Mouse (Mus musculus): ENCODE results near the gene Abcc10. TPM values are rescaled to one million over a fixed set of nuclear protein-coding genes. Genes with fewer than 3 reads are reported as not detected.

Gene Abcc10
- polyA plus RNA-seq, 2 experiments: 5.8 to 15.5 TPM

GRCm38 (mm10) chr17:46328723-46329122, 571 bp upstream of the Abcc10 start:
- H3K27ac ChIP-seq (replicated peaks; ENCODE audit: low read depth, low read length): peak overlapping the region; percentile 81; the same call in 1 of the 2 replicates
- H3K4me3 ChIP-seq (replicated peaks; ENCODE audit: low read length): peak overlapping the region; percentile 71; the same call in 1 of the 2 replicates
- peaks cover 7% of the 10 kb centered on the region for H3K4me1 ChIP-seq (ENCODE audit: control insufficient read depth, insufficient read depth, low read length)
- DNase-seq (ENCODE audit: low spot score) (no peak), ATAC-seq (ENCODE audit: low FRiP score, low read depth) (no peak)
- no peaks in the 10 kb centered on the region for H3K36me3 ChIP-seq (ENCODE audit: control insufficient read depth, insufficient read depth, low read length)
- peak overlapping the region; percentile 86 for H3K4me2 ChIP-seq (replicated peaks; ENCODE audit: low read depth, low read length, severe bottlenecking)
- no peak for TF ChIP-seq POLR2A (IDR thresholded peaks at IDR 0.05; ENCODE audit: borderline replicate concordance, extremely low read depth, insufficient read depth, insufficient read length)
- WGBS: 69% methylated on average over 6 of the region's 6 CpGs
- H3K9me3 ChIP-seq (ENCODE audit: control insufficient read depth, low read length): no peaks in the 10 kb centered on the region
- no peak overlapping the region for H3K9ac ChIP-seq (ENCODE audit: low read depth, low read length, severe bottlenecking)
- H3K27me3 ChIP-seq (ENCODE audit: control insufficient read depth, insufficient read depth, low read length): no peaks in the 10 kb centered on the region

DNA sequence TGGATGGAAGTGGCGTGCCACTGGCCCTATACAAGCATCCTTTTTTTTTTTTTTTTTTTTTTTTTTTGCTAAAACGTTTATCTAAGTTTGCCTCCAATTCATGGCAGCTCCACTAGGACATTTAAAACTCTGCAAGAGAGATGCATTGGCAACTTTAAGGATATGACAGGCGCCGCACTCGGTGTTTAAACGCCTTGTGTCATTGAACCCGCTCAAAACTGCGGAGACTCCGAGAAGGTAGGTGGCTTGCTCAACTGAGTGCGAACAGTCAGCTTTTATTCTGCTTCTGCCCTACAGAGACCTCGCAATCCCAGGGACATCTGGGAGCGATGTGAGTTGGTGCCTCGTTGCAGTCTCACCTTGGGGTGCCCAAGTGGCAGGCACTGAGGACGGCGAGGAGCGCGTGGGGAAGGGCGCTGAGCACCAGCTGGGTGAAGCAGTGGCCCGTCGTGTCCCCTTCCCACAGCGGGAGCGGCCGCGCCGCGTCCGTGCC, 693 bp downstream of the Abcc10 start:
- H3K4me2 ChIP-seq (replicated peaks; ENCODE audit: low read depth, low read length, severe bottlenecking): peak overlapping the region; percentile 86
- ATAC-seq (ENCODE audit: low FRiP score, low read depth) (no peak; the same call in 1 of the 2 replicates), DNase-seq (ENCODE audit: low spot score) (no peak)
- WGBS: 3% methylated on average over 27 of the region's 27 CpGs
- peak overlapping the region; percentile 81 for H3K27ac ChIP-seq (replicated peaks; ENCODE audit: low read depth, low read length)
- no peak for TF ChIP-seq POLR2A (IDR thresholded peaks at IDR 0.05; ENCODE audit: borderline replicate concordance, extremely low read depth, insufficient read depth, insufficient read length)
- no peaks in the 10 kb centered on the region for H3K9me3 ChIP-seq (ENCODE audit: control insufficient read depth, low read length)
- peak overlapping the region; percentile 71 for H3K4me3 ChIP-seq (replicated peaks; ENCODE audit: low read length)
- peaks cover 7% of the 10 kb centered on the region for H3K4me1 ChIP-seq (ENCODE audit: control insufficient read depth, insufficient read depth, low read length)
- H3K9ac ChIP-seq (ENCODE audit: low read depth, low read length, severe bottlenecking): peak overlapping the region; percentile 75
- peaks cover 4% of the 10 kb centered on the region; the same call in 1 of the 2 replicates for H3K36me3 ChIP-seq (ENCODE audit: control insufficient read depth, insufficient read depth, low read length)
- no peaks in the 10 kb centered on the region for H3K27me3 ChIP-seq (ENCODE audit: control insufficient read depth, insufficient read depth, low read length)

DNA sequence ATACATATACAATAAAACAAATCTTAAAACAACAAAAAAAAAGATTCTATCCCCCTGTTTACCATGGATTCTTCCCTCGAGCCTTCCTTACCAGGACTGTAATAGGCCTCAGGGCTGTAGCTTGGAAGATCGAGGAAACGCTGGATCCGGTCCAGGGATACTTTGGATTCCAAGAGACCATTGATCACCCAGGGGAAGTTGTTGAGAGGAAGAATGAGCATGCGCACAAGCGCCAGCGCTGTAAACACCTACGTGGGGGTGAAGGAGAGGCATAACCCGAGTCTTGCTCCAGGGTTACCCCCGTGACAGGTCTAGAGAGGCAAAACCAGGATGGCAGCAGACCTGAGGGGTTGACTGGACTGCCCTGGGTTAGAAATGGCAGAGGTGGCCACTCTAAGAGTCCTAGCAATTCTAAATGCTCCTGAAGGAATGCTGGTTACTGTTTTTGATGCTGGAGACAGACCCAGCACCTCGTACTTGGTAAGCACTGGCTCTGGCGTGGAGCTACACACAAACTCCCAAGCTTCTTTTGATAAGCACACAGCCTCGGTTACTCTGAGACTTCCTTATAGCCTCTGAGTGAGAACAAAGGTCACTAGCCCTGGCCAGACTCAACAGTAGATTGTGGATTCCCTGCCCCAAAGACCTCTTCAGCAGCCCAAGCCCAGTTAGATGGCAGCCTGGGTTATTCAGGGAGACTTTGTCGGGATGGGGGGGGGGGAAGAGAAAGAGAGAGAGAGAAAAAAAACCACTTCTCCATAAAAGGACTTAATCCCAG, 5.9 kb downstream of the Abcc10 start:
- H3K27ac ChIP-seq (replicated peaks; ENCODE audit: low read depth, low read length): no peak overlapping the region
- H3K4me3 ChIP-seq (replicated peaks; ENCODE audit: low read length): no peak overlapping the region
- ATAC-seq (ENCODE audit: low FRiP score, low read depth) (no peak), DNase-seq (ENCODE audit: low spot score) (no peak)
- TF ChIP-seq POLR2A (IDR thresholded peaks at IDR 0.05; ENCODE audit: borderline replicate concordance, extremely low read depth, insufficient read depth, insufficient read length): no peak
- WGBS: 86% methylated on average over 14 of the region's 14 CpGs
- H3K9me3 ChIP-seq (ENCODE audit: control insufficient read depth, low read length): no peaks in the 10 kb centered on the region
- H3K4me2 ChIP-seq (replicated peaks; ENCODE audit: low read depth, low read length, severe bottlenecking): no peak overlapping the region
- H3K36me3 ChIP-seq (ENCODE audit: control insufficient read depth, insufficient read depth, low read length): peaks cover 11% of the 10 kb centered on the region; the same call in 1 of the 2 replicates
- peaks cover 5% of the 10 kb centered on the region for H3K4me1 ChIP-seq (ENCODE audit: control insufficient read depth, insufficient read depth, low read length)
- no peaks in the 10 kb centered on the region for H3K27me3 ChIP-seq (ENCODE audit: control insufficient read depth, insufficient read depth, low read length)
- no peak overlapping the region for H3K9ac ChIP-seq (ENCODE audit: low read depth, low read length, severe bottlenecking)

DNA sequence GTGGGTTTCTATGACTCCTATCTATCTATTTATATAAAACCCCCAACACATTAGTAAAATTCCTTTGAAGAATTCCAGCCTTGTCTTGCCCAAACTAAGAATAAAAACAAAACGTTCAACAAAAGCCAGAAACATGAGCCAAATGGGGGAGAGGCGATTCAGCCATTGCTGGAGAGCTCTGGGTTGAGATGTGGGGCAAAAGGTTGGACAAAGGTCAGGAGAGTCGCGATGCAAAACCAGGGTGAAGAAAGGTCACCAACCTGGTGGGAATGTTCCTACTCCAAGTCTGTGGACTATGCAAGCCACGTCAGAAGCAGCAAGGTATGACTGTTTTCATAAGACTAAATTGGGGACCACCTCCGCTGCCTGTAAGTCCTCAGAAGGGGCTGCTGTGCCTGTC, 7.7 kb downstream of the Abcc10 start:
- Histone ChIP-seq H3K27ac (replicated peaks; ENCODE audit: low read depth, low read length) (no peak overlapping the region), H3K4me2 (replicated peaks; ENCODE audit: low read depth, low read length, severe bottlenecking) (no peak overlapping the region), H3K4me1 (ENCODE audit: control insufficient read depth, insufficient read depth, low read length) (no peaks in the 10 kb centered on the region), H3K4me3 (replicated peaks; ENCODE audit: low read length) (no peak overlapping the region), H3K9me3 (ENCODE audit: control insufficient read depth, low read length) (no peaks in the 10 kb centered on the region), H3K9ac (ENCODE audit: low read depth, low read length, severe bottlenecking) (no peak overlapping the region), H3K27me3 (ENCODE audit: control insufficient read depth, insufficient read depth, low read length) (no peaks in the 10 kb centered on the region), H3K36me3 (ENCODE audit: control insufficient read depth, insufficient read depth, low read length) (peaks cover 11% of the 10 kb centered on the region; the same call in 1 of the 2 replicates)
- WGBS: 72% methylated on average over 6 of the region's 6 CpGs
- ATAC-seq (ENCODE audit: low FRiP score, low read depth): no peak
- no peak for DNase-seq (ENCODE audit: low spot score)
- TF ChIP-seq POLR2A (IDR thresholded peaks at IDR 0.05; ENCODE audit: borderline replicate concordance, extremely low read depth, insufficient read depth, insufficient read length): no peak

DNA sequence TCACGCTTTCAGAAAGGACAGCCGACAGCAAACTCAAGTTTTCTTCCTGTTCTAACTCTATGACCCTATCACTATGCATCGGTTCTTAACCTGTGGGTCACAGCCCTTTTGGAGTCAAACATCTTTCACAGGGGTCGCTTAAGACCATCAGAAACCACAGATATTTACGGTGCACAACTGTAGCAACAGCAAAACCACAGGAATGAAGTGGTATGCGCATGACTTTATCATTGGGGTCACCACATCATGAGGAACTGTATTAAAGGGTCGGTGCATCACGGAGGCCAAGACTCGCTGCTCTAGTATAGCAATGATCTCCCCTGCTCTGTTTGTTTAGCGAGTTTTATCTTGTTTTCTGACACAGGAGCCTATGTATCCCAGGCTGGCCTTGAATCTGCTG, 12.3 kb downstream of the Abcc10 start:
- H3K4me2 ChIP-seq (replicated peaks; ENCODE audit: low read depth, low read length, severe bottlenecking): no peak overlapping the region
- no peaks in the 10 kb centered on the region for H3K4me1 ChIP-seq (ENCODE audit: control insufficient read depth, insufficient read depth, low read length)
- H3K9me3 ChIP-seq (ENCODE audit: control insufficient read depth, low read length): no peaks in the 10 kb centered on the region
- WGBS: 88% methylated on average over 10 of the region's 10 CpGs
- H3K27me3 ChIP-seq (ENCODE audit: control insufficient read depth, insufficient read depth, low read length): no peaks in the 10 kb centered on the region
- no peak overlapping the region for H3K27ac ChIP-seq (replicated peaks; ENCODE audit: low read depth, low read length)
- DNase-seq (ENCODE audit: low spot score) (no peak), ATAC-seq (ENCODE audit: low FRiP score, low read depth) (no peak)
- no peak overlapping the region for H3K4me3 ChIP-seq (replicated peaks; ENCODE audit: low read length)
- no peaks in the 10 kb centered on the region for H3K36me3 ChIP-seq (ENCODE audit: control insufficient read depth, insufficient read depth, low read length)
- H3K9ac ChIP-seq (ENCODE audit: low read depth, low read length, severe bottlenecking): no peak overlapping the region
- TF ChIP-seq POLR2A (IDR thresholded peaks at IDR 0.05; ENCODE audit: borderline replicate concordance, extremely low read depth, insufficient read depth, insufficient read length): no peak
